Mouse (Mus musculus): ENCODE measurements around the gene Amz2. TPM values are rescaled to one million over a fixed set of nuclear protein-coding genes. Genes with fewer than 3 reads are reported as not detected.

The Amz2 gene
- polyA plus RNA-seq, 1 experiment from 2014 or later: 56.1 TPM

GRCm38 (mm10) chr11:109436889-109437288 lies 11.1 kb downstream of the Amz2 start:
- Histone ChIP-seq H3K4me3 (ENCODE audit: low read depth, low read length) (no peak overlapping the region), H3K4me2 (ENCODE audit: low read length) (no peak overlapping the region), H3K9me3 (replicated peaks; ENCODE audit: control insufficient read depth, low read length, poor library complexity, severe bottlenecking) (no peaks in the 10 kb centered on the region), H3K4me1 (ENCODE audit: control insufficient read depth, insufficient read depth, low read length) (peaks cover 5% of the 10 kb centered on the region; the same call in 1 of the 2 replicates), H3K9ac (ENCODE audit: low read depth, low read length) (no peak overlapping the region), H3K27me3 (ENCODE audit: control insufficient read depth, insufficient read depth, low read depth, low read length) (no peaks in the 10 kb centered on the region), H3K36me3 (ENCODE audit: control insufficient read depth, insufficient read depth, low read length) (peaks cover 28% of the 10 kb centered on the region), H3K27ac (ENCODE audit: low read length) (no peak overlapping the region)
- 68% methylated on average over 8 of the region's 8 CpGs for WGBS
- ATAC-seq: no peak

GRCm38 (mm10) chr11:109439209-109439608 lies 13.5 kb downstream of the Amz2 start:
- Histone ChIP-seq H3K36me3 (ENCODE audit: control insufficient read depth, insufficient read depth, low read length) (peaks cover 22% of the 10 kb centered on the region), H3K27me3 (ENCODE audit: control insufficient read depth, insufficient read depth, low read depth, low read length) (no peaks in the 10 kb centered on the region), H3K9me3 (replicated peaks; ENCODE audit: control insufficient read depth, low read length, poor library complexity, severe bottlenecking) (no peaks in the 10 kb centered on the region), H3K9ac (ENCODE audit: low read depth, low read length) (no peak overlapping the region), H3K4me2 (ENCODE audit: low read length) (peak overlapping the region; percentile 64), H3K4me3 (ENCODE audit: low read depth, low read length) (no peak overlapping the region), H3K27ac (ENCODE audit: low read length) (no peak overlapping the region), H3K4me1 (ENCODE audit: control insufficient read depth, insufficient read depth, low read length) (peaks cover 5% of the 10 kb centered on the region; the same call in 1 of the 2 replicates)
- 0 out of 2 replicates have a peak, but pooled peaks have one; percentile 21 for ATAC-seq
- 11% methylated on average over 4 of the region's 5 CpGs for WGBS

GRCm38 (mm10) chr11:109439829-109440340 lies 14.1 kb downstream of the Amz2 start:
- H3K9me3 ChIP-seq (replicated peaks; ENCODE audit: control insufficient read depth, low read length, poor library complexity, severe bottlenecking): no peaks in the 10 kb centered on the region
- H3K4me2 ChIP-seq (ENCODE audit: low read length): peak overlapping the region; percentile 64
- H3K4me1 ChIP-seq (ENCODE audit: control insufficient read depth, insufficient read depth, low read length): peaks cover 5% of the 10 kb centered on the region; the same call in 1 of the 2 replicates
- peak overlapping the region; percentile 58 for H3K9ac ChIP-seq (ENCODE audit: low read depth, low read length)
- no peaks in the 10 kb centered on the region for H3K27me3 ChIP-seq (ENCODE audit: control insufficient read depth, insufficient read depth, low read depth, low read length)
- H3K27ac ChIP-seq (ENCODE audit: low read length): no peak overlapping the region
- WGBS: under 1% methylated on average over 32 of the region's 32 CpGs
- peak; percentile 76 for ATAC-seq
- peak overlapping the region; percentile 41 for H3K4me3 ChIP-seq (ENCODE audit: low read depth, low read length)
- peaks cover 21% of the 10 kb centered on the region for H3K36me3 ChIP-seq (ENCODE audit: control insufficient read depth, insufficient read depth, low read length)

- Histone ChIP-seq H3K27ac (ENCODE audit: low read length) (no peak overlapping the region), H3K27me3 (ENCODE audit: control insufficient read depth, insufficient read depth, low read depth, low read length) (no peaks in the 10 kb centered on the region), H3K36me3 (ENCODE audit: control insufficient read depth, insufficient read depth, low read length) (peaks cover 19% of the 10 kb centered on the region), H3K4me2 (ENCODE audit: low read length) (peak overlapping the region; percentile 64; the same call in 1 of the 2 replicates), H3K9me3 (replicated peaks; ENCODE audit: control insufficient read depth, low read length, poor library complexity, severe bottlenecking) (no peaks in the 10 kb centered on the region), H3K9ac (ENCODE audit: low read depth, low read length) (no peak overlapping the region), H3K4me3 (ENCODE audit: low read depth, low read length) (no peak overlapping the region), H3K4me1 (ENCODE audit: control insufficient read depth, insufficient read depth, low read length) (peaks cover 5% of the 10 kb centered on the region; the same call in 1 of the 2 replicates)
- ATAC-seq: no peak
- 66% methylated on average over 4 of the region's 4 CpGs for WGBS
Measured at GRCm38 (mm10) chr11:109440641-109441040, 14.9 kb downstream of the Amz2 start.

- H3K27ac ChIP-seq (ENCODE audit: low read length): no peak overlapping the region
- 62% methylated on average over 3 of the region's 3 CpGs for WGBS
Measured at GRCm38 (mm10) chr11:109441119-109441518, 15.4 kb downstream of the Amz2 start.

GRCm38 (mm10) chr11:109442166-109442730 lies 16.5 kb downstream of the Amz2 start:
- Histone ChIP-seq H3K27me3 (ENCODE audit: control insufficient read depth, insufficient read depth, low read depth, low read length) (no peaks in the 10 kb centered on the region), H3K27ac (ENCODE audit: low read length) (no peak overlapping the region), H3K9ac (ENCODE audit: low read depth, low read length) (no peak overlapping the region), H3K4me2 (ENCODE audit: low read length) (no peak overlapping the region), H3K36me3 (ENCODE audit: control insufficient read depth, insufficient read depth, low read length) (peaks cover 6% of the 10 kb centered on the region), H3K4me1 (ENCODE audit: control insufficient read depth, insufficient read depth, low read length) (peaks cover 5% of the 10 kb centered on the region; the same call in 1 of the 2 replicates), H3K9me3 (replicated peaks; ENCODE audit: control insufficient read depth, low read length, poor library complexity, severe bottlenecking) (no peaks in the 10 kb centered on the region), H3K4me3 (ENCODE audit: low read depth, low read length) (no peak overlapping the region)
- WGBS: 53% methylated on average over 5 of the region's 5 CpGs
- no peak for ATAC-seq

More at GRCm38 (mm10) chr11:109441119-109441518, 15.4 kb downstream of the Amz2 start:
- Histone ChIP-seq H3K4me2 (ENCODE audit: low read length) (no peak overlapping the region), H3K36me3 (ENCODE audit: control insufficient read depth, insufficient read depth, low read length) (peaks cover 16% of the 10 kb centered on the region), H3K9me3 (replicated peaks; ENCODE audit: control insufficient read depth, low read length, poor library complexity, severe bottlenecking) (no peaks in the 10 kb centered on the region), H3K4me1 (ENCODE audit: control insufficient read depth, insufficient read depth, low read length) (peaks cover 5% of the 10 kb centered on the region; the same call in 1 of the 2 replicates), H3K27me3 (ENCODE audit: control insufficient read depth, insufficient read depth, low read depth, low read length) (no peaks in the 10 kb centered on the region), H3K9ac (ENCODE audit: low read depth, low read length) (no peak overlapping the region), H3K4me3 (ENCODE audit: low read depth, low read length) (no peak overlapping the region)
- ATAC-seq: no peak

GRCm38 (mm10) chr11:109443468-109444263 lies 17.9 kb downstream of the Amz2 start:
- no peaks in the 10 kb centered on the region for H3K9me3 ChIP-seq (replicated peaks; ENCODE audit: control insufficient read depth, low read length, poor library complexity, severe bottlenecking)
- WGBS: 96% methylated on average over 8 of the region's 8 CpGs
- no peaks in the 10 kb centered on the region for H3K27me3 ChIP-seq (ENCODE audit: control insufficient read depth, insufficient read depth, low read depth, low read length)
- H3K4me1 ChIP-seq (ENCODE audit: control insufficient read depth, insufficient read depth, low read length): peaks cover 5% of the 10 kb centered on the region; the same call in 1 of the 2 replicates
- no peak overlapping the region for H3K27ac ChIP-seq (ENCODE audit: low read length)
- H3K36me3 ChIP-seq (ENCODE audit: control insufficient read depth, insufficient read depth, low read length): no peaks in the 10 kb centered on the region
- H3K4me2 ChIP-seq (ENCODE audit: low read length): no peak overlapping the region
- no peak overlapping the region for H3K4me3 ChIP-seq (ENCODE audit: low read depth, low read length)
- no peak for ATAC-seq
- no peak overlapping the region for H3K9ac ChIP-seq (ENCODE audit: low read depth, low read length)

GRCm38 (mm10) chr11:109444600-109444999 lies 18.9 kb downstream of the Amz2 start:
- Histone ChIP-seq H3K4me1 (ENCODE audit: control insufficient read depth, insufficient read depth, low read length) (peaks cover 3% of the 10 kb centered on the region; the same call in 1 of the 2 replicates), H3K36me3 (ENCODE audit: control insufficient read depth, insufficient read depth, low read length) (no peaks in the 10 kb centered on the region), H3K9ac (ENCODE audit: low read depth, low read length) (no peak overlapping the region), H3K4me2 (ENCODE audit: low read length) (no peak overlapping the region), H3K27ac (ENCODE audit: low read length) (no peak overlapping the region), H3K27me3 (ENCODE audit: control insufficient read depth, insufficient read depth, low read depth, low read length) (no peaks in the 10 kb centered on the region), H3K9me3 (replicated peaks; ENCODE audit: control insufficient read depth, low read length, poor library complexity, severe bottlenecking) (no peaks in the 10 kb centered on the region), H3K4me3 (ENCODE audit: low read depth, low read length) (no peak overlapping the region)
- 46% methylated on average over 7 of the region's 7 CpGs for WGBS
- no peak for ATAC-seq

Measured in midbrain, embryonic 16.5 days (tissue).